Comparison of ENCODE assay signal across 16 mouse cellular contexts in genomic region chr7:83056101-83056935, GRCm38 (mm10).
DNase-seq lines count a peak whose midpoint lies in the region; ATAC-seq and TF ChIP-seq lines count a peak whose summit lies in the region.
"Had no signal": no experiment of that assay in that cellular context is flagged by ENCODE, and none has a peak within 500 bp of the region (broad histone marks: within the 10 kb centered on the region; RNA-seq: fewer than 3 reads in every experiment).

No protein-coding gene starts in this region.

- H3K27me3 ChIP-seq in forebrain, postnatal 0 days (ENCODE audit: insufficient read depth, low read length), result no peaks in the 10 kb centered on the region
- H3K27me3 ChIP-seq: intestine, embryonic 15.5 days; neural tube, embryonic 12.5 days had no signal

- no peak overlapping the region for H3K4me2 ChIP-seq in forebrain, postnatal 0 days (ENCODE audit: low read depth)
- H3K4me2 ChIP-seq: intestine, embryonic 15.5 days; neural tube, embryonic 12.5 days had no signal

- DNase-seq in cerebellum, postnatal 14 days, result peak; percentile 33 to 35
- DNase-seq in cerebellum, adult 11-12 months, result no peak
- peak; percentile 10 to 38 for DNase-seq in left cerebral cortex, adult 18-20 months (ENCODE audit: low spot score in 2 of 2)
- no peak for DNase-seq in left cerebral cortex, postnatal 4 days
- peak; percentile 35 for DNase-seq in forebrain, postnatal 0 days
- peak; percentile 31 to 45 for DNase-seq in right cerebral cortex, adult 2 months (ENCODE audit: low spot score in 2 of 2)
- no peak for DNase-seq in thymus, postnatal 25 days
- no peak for DNase-seq in urinary bladder, postnatal 10 days (ENCODE audit: low spot score)
- DNase-seq: adrenal gland, postnatal 25 days; cerebellum, adult 9-10 months; kidney, postnatal 4 days; spleen, adult 18-20 months; thymus, adult 2 months had no signal

- 70% methylated on average over 13 of the region's 13 CpGs for WGBS in forebrain, postnatal 0 days

- no peaks in the 10 kb centered on the region for H3K4me1 ChIP-seq in forebrain, postnatal 0 days (ENCODE audit: insufficient read depth)
- H3K4me1 ChIP-seq: intestine, embryonic 15.5 days had no signal

- intact Hi-C loops in left cerebral cortex, postnatal 4 days (cut with DNase I), result no loop called here

- H3K4me3 ChIP-seq in forebrain, postnatal 0 days (ENCODE audit: low read depth, low read length), result no peak overlapping the region
- H3K4me3 ChIP-seq: erythroblast, embryonic 14.5 days; intestine, embryonic 15.5 days; neural tube, embryonic 12.5 days had no signal

- H3K9ac ChIP-seq in forebrain, postnatal 0 days, result no peak overlapping the region
- H3K9ac ChIP-seq: intestine, embryonic 15.5 days; neural tube, embryonic 12.5 days had no signal

- H3K9me3 ChIP-seq in forebrain, postnatal 0 days (ENCODE audit: low read length), result no peaks in the 10 kb centered on the region
- H3K9me3 ChIP-seq: intestine, embryonic 15.5 days; neural tube, embryonic 12.5 days had no signal

- no peak overlapping the region for H3K27ac ChIP-seq in forebrain, postnatal 0 days (ENCODE audit: low read depth, low read length)
- H3K27ac ChIP-seq: intestine, embryonic 15.5 days; neural tube, embryonic 12.5 days had no signal

- ATAC-seq in forebrain, postnatal 0 days, result peak; percentile 77
- ATAC-seq: intestine, embryonic 15.5 days had no signal

- H3K36me3 ChIP-seq in forebrain, postnatal 0 days (ENCODE audit: insufficient read depth), result no peaks in the 10 kb centered on the region
- H3K36me3 ChIP-seq: intestine, embryonic 15.5 days; neural tube, embryonic 12.5 days had no signal

- no peak for TF ChIP-seq CTCF in forebrain, postnatal 0 days (IDR thresholded peaks at IDR 0.05; ENCODE audit: low read depth)

Comparison
In these comparisons a context has a peak if more than half of its experiments do, and no peak if none do; other contexts are left out.
1. DNase-seq: peak in cerebellum, postnatal 14 days (2 of 2), left cerebral cortex, adult 18-20 months (2 of 2), forebrain, postnatal 0 days (single experiment) and right cerebral cortex, adult 2 months (2 of 2); none in cerebellum, adult 11-12 months (single experiment), left cerebral cortex, postnatal 4 days (single experiment), thymus, postnatal 25 days (single experiment) and urinary bladder, postnatal 10 days (single experiment).